Mouse (Mus musculus): ENCODE measurements around the gene Atg7.

Gene Atg7

GRCm38 (mm10) chr6:114676091-114676490 is 33.2 kb downstream of the Atg7 start:
- POLR2A ChIA-PET, result no interaction called here

DNA sequence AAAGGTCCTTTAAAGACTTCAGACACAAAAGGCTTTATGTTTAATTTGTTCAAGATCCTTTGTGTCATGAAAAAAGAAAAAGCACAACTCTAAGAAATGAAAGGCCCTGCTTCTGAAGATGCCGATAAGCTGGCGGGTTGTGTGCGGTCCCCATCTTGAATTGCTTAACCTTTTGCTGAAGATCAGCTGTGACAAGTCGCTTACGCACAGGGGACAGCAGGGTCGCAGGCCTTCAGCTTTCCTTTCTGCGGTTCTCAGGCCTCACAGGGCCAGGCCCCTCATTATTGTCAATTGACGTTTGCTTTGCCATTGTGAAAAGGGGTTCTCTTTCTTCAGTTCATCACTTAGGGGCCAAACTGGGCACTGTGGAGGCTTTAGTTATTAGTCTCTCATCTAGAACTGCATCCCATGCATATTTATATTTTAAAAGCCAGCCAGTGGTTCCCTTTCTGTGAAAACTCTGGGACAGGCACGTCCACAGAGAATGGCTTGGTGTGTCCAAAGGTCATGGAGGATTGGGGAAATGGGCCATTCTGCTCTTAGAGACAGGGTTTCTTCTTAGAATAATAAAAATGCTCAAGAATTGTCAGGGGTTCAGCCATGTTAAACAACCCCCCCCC is 39.3 kb downstream of the Atg7 start:
- POLR2A ChIA-PET, result interaction anchor here in 1 of 4 experiments (0.7 kb wide), 1 partner anchor 13 kb away, joined by 5 read pairs; no protein-coding TSS in a partner anchor
- CTCF ChIA-PET, result interaction anchor here in 1 of 4 experiments (0.6 kb wide), 1 partner anchor 275 kb away, joined by 3 read pairs; no protein-coding TSS in a partner anchor

More at GRCm38 (mm10) chr6:114676091-114676490, 33.2 kb downstream of the Atg7 start:
- CTCF ChIA-PET, result interaction anchor here in 1 of 4 experiments (1.4 kb wide), 1 partner anchor 213 kb away, joined by 5 read pairs; no protein-coding TSS in a partner anchor

- CTCF ChIA-PET, result interaction anchor here in 3 of 4 experiments (0.6 to 2.5 kb wide), 4 partner anchors 9 to 221 kb away, joined by 3 to 10 read pairs (median 3); no protein-coding TSS in a partner anchor
Measured at GRCm38 (mm10) chr6:114683741-114684140, 40.8 kb downstream of the Atg7 start.

GRCm38 (mm10) chr6:114684407-114684806 is 41.5 kb downstream of the Atg7 start:
- ChIA-PET CTCF (interaction anchor here in 3 of 4 experiments (0.5 to 2.5 kb wide), 6 partner anchors 10 to 221 kb away, joined by 3 to 10 read pairs (median 3); no protein-coding TSS in a partner anchor), POLR2A (no interaction called here)

More at GRCm38 (mm10) chr6:114683741-114684140, 40.8 kb downstream of the Atg7 start:
- POLR2A ChIA-PET, result no interaction called here

DNA sequence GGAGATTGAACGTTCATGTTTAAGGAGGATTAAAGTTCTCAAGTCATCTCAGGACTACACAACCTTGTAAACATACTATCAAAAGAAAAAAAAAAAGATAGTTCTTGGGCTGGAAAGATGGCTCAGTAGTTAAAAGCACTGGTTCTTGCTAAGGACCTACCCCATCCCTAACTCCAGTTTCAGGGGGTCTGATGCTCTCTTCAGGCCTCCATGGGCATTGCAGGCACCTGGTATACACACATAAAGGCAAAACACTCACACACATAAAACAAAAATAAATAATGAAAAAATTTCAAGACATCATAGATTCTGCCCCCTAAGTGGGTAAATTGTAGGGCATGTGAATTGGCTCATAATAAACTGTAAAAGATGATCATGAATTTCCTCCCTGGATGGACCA is 42.5 kb downstream of the Atg7 start:
- ChIA-PET CTCF (interaction anchor here in 2 of 4 experiments (1.0 to 2.5 kb wide), 2 partner anchors 11 to 222 kb away, joined by 3 to 10 read pairs; no protein-coding TSS in a partner anchor), POLR2A (interaction anchor here in 1 of 4 experiments (0.7 kb wide), 1 partner anchor 338 kb away, joined by 4 read pairs; no protein-coding TSS in a partner anchor)

DNA sequence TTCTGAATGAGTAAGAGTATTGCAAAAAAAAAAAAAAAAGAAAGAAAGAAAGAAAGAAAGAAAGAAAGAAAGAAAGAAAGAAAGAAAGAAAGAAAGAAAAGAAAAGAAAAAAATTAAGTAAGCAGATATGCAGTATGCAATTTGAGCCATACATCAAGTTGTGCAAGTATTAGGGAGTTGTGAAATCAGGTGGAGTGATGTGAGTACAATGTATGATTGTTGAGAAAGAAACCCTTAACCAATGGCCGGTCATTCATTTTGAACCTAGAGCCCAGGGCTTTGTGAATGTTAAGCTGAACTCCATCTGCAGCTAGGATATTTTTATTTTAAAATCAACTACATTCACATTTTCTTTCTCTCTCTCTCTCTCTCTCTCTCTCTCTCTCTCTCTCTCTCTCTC is 44.1 kb downstream of the Atg7 start:
- CTCF ChIA-PET, result interaction anchor here in 2 of 4 experiments (0.6 to 1.2 kb wide), 3 partner anchors 11 to 482 kb away, joined by 3 to 5 read pairs (median 3); no protein-coding TSS in a partner anchor
- POLR2A ChIA-PET, result interaction anchor here in 2 of 4 experiments (0.6 kb wide), 2 partner anchors 24 to 223 kb away, joined by 3 read pairs; no protein-coding TSS in a partner anchor

DNA sequence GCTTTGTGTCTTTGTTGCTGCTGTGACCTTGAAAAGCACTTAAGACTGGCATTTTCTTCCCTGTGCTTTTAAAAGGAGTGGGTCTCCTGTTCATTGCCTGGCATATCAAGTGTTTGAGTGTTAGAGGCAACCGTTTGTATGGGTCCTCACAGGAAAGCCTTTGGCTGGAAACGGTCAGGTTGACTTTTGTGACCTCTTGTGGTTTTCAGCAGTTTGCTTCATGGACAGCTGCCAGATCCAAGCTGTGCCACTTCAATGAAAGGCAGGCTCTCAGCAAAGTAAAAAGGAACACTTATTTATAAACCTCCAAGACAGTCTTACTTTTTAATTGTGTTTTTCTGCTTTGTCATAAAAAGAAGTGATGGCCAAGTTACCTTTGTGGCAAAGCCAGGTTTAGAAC is 47.8 kb downstream of the Atg7 start:
- ChIA-PET POLR2A (interaction anchor here in 1 of 4 experiments (0.7 kb wide), 1 partner anchor 280 kb away, joined by 3 read pairs; no protein-coding TSS in a partner anchor), CTCF (interaction anchor here in 1 of 4 experiments (0.9 kb wide), 1 partner anchor 228 kb away, joined by 3 read pairs; no protein-coding TSS in a partner anchor)

DNA sequence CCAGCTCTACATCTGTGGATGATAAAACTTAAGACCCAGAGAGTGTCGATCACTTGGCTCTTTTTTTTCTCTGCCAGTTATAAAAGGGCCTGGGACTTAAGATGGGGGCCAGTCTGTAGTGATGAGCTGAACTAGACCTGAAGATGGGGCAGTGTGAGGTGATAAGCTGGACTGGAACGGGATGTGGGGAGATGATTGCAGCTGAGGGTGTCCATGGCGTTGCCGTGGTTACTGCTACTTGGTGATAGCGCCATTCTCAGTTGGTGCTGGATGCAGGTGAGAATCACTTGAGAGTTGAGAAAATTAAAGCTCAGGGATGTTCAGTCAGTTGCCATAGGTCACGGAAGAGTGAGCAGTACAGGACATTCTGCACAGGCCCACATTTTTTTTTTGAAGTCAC is 48.6 kb downstream of the Atg7 start:
- POLR2A ChIA-PET, result interaction anchor here in 2 of 4 experiments (0.7 kb wide), 2 partner anchors 206 to 221 kb away, joined by 4 to 5 read pairs; no protein-coding TSS in a partner anchor
- CTCF ChIA-PET, result interaction anchor here in 3 of 4 experiments (0.6 to 1.1 kb wide), 4 partner anchors 17 to 478 kb away, joined by 3 to 5 read pairs (median 4); no protein-coding TSS in a partner anchor

GRCm38 (mm10) chr6:114692691-114693090 is 49.8 kb downstream of the Atg7 start:
- ChIA-PET CTCF (interaction anchor here in 1 of 4 experiments (1.8 kb wide), 1 partner anchor 230 kb away, joined by 5 read pairs; no protein-coding TSS in a partner anchor), POLR2A (no interaction called here)

DNA sequence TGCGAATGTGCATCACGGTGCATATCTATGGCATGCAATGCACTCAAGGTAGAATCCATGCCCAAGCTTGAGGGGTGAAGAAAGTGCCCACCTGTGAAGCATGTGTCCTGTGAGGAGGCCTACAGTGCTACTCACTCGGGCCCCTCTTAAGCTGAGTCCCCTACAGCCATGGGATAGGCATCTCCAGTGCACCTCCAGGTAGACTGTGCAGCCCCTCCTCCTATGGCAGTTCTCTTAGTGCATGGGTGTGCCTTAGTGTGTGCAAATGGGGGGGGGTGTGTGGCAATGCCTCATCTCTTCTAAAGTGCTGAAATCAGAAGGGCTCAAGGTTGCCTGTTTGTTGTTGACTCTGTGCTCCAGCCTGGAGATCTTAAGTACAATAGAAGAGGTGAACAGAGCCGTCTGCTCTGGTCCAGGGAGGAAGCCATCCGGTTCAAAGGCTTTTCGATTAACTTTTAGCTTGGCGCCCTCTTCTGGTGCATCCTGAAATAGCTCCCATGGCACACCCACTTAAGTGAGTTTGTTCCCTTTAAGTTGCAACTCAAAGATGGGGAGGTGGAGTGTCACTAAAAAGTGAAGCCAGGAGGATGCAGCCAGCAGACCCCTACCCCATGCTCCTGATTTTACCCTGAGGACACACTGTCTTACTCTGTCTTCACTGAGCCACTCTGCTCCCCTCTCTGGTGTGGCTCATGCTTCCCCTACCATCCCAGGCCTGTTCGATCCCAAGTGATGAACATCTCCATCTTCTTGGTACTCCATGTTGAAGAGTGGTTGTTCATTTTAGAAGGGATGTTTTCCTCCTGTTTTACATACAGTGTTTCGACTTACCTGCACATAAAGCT is 55.0 kb downstream of the Atg7 start:
- ChIA-PET CTCF (interaction anchor here (0.6 to 3.5 kb wide), 52 partner anchors 8 to 672 kb away, joined by 3 to 53 read pairs (median 4); partner anchors contain the start of gene Timp4 (in 1 of the 4)), POLR2A (interaction anchor here in 1 of 4 experiments (0.5 to 1.0 kb wide), 4 partner anchors 23 to 325 kb away, joined by 3 read pairs; no protein-coding TSS in a partner anchor)

GRCm38 (mm10) chr6:114698578-114698977 is 55.7 kb downstream of the Atg7 start:
- CTCF ChIA-PET, result interaction anchor here (0.6 to 3.5 kb wide), 37 partner anchors 11 to 608 kb away, joined by 3 to 53 read pairs (median 4); partner anchors contain the start of gene Timp4 (in 1 of the 4)
- POLR2A ChIA-PET, result no interaction called here

DNA sequence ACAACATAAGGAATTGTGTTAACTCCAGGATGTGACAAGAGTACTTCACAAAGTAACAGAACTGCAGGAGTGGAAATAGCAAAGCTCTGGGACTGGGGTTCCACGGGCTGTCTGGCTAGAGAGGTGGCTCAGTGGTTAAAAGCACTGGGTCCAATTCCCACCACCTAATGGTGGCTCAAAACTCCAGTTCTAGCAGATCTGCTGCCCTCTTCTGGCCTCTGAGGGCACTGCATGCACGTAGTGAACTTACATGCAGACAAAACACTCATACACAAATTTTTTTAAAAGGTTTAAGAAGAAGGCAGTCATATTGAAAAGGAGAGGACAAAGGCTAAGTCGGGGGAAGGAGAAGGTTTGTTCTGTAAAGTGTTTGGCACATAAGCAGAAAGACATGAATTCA is 57.8 kb downstream of the Atg7 start:
- POLR2A ChIA-PET, result interaction anchor here in 1 of 4 experiments (1.7 kb wide), 1 partner anchor 238 kb away, joined by 3 read pairs; no protein-coding TSS in a partner anchor
- CTCF ChIA-PET, result no interaction called here

DNA sequence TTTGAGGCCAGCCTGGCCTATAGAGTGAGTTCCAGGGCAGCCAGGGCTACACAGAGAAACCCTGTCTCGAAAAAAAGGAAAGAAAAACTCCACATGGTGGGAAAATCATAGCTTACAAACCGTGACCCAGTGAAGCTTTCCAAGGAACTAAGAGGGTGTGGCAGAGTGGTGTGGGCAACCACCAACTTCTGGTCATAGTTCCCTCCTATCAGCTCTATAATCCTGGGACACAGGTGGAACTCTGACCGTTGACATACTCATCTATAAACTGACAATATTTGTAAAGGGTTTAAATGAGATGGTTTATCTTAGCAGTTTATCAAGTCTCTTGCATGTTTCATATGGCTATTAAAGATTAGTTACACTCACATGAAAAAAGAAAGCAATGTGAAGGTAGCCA is 64.1 kb downstream of the Atg7 start:
- POLR2A ChIA-PET, result no interaction called here
- CTCF ChIA-PET, result interaction anchor here in 1 of 4 experiments (0.6 kb wide), 1 partner anchor 52 kb away, joined by 3 read pairs; no protein-coding TSS in a partner anchor

DNA sequence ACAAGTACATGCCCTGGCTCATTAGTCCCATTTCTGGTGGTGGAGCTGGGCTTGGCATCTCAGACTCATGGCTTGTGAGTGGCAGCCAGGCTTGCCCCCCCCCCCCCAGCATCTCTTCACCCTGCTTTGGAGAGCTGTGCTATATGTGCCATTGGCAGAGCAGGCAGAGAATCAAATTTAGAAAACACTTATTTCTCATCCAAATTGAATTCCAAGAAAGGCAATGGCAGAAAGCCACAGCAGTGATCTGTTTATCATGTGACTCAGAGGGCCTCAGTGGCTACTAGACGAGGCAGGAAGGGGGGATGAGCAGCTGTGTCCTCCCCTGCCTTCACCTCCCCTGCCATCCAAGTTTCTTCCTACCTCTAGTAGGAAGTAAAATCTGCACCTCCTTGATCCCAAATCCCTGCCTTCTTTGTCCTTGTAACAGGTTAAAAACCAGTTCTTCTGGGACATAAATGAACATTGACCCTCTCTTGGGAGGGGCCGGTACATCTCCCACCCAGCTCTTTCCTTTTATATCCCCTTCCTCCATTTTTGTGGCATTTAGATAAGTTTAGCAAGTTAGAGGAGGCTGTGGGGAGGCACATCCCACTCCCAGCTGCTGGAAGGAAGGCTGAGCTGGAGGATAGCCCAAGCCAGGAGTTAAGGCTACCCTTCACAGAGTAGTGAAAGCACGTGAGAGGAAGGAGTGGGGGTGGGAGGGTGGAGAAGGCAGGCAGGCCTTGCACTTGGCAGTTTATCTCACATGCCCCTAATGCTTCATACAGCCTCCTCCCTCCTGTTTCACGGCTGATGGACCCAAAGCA is 69.5 kb downstream of the Atg7 start:
- ChIA-PET POLR2A (interaction anchor here in 1 of 4 experiments (1.1 kb wide), 1 partner anchor 69 kb away, joined by 3 read pairs; the partner anchor contains the start of gene Atg7), CTCF (interaction anchor here in 1 of 4 experiments (0.7 kb wide), 1 partner anchor 9 kb away, joined by 3 read pairs; no protein-coding TSS in a partner anchor)

DNA sequence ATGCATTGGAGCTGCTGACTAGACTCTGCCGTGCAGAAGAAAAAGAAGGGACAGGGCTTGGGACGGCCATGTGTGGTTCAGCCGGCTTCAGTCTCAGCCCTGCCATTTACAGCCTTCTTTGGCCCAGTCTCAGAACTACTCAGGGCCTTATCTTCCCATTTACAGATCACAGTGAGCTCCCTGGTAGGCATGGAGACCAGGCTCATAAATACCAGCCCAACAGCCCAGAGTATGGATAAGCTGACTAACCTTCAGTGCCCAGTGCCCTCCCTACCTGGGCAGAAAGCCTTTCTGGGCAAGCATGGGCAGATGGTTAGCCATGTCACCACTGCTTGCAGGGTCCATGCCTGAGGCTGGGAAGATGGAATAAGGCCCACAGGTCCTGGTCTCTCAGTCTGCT is 70.6 kb downstream of the Atg7 start:
- ChIA-PET CTCF (interaction anchor here in 2 of 4 experiments (0.8 to 1.0 kb wide), 2 partner anchors 11 to 247 kb away, joined by 3 to 4 read pairs; no protein-coding TSS in a partner anchor), POLR2A (interaction anchor here in 1 of 4 experiments (0.5 to 1.1 kb wide), 2 partner anchors 70 to 223 kb away, joined by 3 read pairs; partner anchors contain the start of gene Atg7)

DNA sequence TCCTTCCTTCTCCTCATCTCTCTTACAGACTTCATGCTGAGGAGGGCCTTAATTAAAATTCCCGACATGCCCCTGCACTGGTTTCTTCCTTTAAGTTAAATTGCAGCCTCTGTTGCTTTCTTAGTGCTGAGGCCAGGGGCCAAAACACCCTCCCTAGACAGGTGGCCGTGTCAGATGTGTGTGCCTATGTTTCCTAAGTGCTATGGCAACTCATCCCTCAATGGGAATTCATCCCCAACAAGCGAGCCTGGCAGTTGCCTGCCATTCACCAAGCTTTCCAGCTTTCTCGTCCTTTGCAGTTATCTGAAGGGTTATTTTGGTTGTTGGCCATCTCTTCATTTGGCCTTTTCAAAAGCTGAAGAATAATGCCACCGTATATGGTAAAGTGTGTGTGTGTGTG is 71.8 kb downstream of the Atg7 start:
- ChIA-PET POLR2A (no interaction called here), CTCF (interaction anchor here in 1 of 4 experiments (0.6 kb wide), 1 partner anchor 10 kb away, joined by 3 read pairs; no protein-coding TSS in a partner anchor)

DNA sequence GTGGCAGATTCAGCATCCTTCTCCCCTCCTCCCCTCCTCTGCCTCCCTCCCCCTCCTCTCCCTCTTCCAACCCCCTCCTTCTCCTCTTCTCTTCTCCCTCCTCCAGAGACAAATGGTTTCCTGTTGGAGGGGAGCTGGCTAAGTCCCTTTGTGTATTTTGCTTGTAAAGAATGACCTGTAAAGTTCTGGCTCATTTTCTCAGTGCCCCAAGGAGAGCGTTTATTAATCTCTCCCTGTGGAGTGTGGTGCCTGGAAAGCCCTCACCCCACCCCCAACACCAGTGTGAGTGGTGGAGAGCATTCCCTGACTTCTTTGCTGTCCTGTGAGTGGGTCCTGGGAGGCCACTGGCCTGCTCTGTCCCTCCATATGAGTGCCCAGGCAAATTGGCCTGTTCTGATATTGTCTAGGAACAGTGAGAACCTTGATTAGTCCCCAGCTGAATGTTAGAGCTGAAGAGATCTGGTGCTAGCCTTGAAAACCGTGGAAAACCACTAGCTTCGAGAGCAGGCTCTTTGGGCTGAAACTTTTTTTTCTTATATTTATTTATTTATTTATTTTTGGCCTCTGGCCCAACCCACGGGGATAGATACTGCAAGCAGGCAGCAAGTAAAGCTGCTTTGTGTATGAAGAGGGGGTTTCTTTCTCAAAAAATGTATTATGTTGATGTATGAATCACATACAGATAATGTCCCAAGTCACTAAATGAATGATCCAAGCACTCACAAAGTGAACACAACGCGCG is 72.6 kb downstream of the Atg7 start:
- POLR2A ChIA-PET, result interaction anchor here in 1 of 4 experiments (1.0 kb wide), 1 partner anchor 155 kb away, joined by 3 read pairs; no protein-coding TSS in a partner anchor

More for the DNA sequence above, 72.6 kb downstream of the Atg7 start:
- CTCF ChIA-PET, result no interaction called here
